In genomic region chr7:136946131-136946530, GRCm38 (mm10) we compare ENCODE assay signal across 14 mouse cellular contexts. TPM values are rescaled to one million over a fixed set of nuclear protein-coding genes. Genes with fewer than 3 reads are reported as not detected.
A peak's percentile ranks its signal among the peaks of the same experiment; 100 is the strongest.
DNase-seq lines count a peak whose midpoint lies in the region; ATAC-seq lines count a peak whose summit lies in the region.
"Had no signal": no experiment of that assay in that cellular context is flagged by ENCODE, and none has a peak within 500 bp of the region (broad histone marks: within the 10 kb centered on the region; RNA-seq: fewer than 3 reads in every experiment).

No protein-coding gene starts in this region.

- H3K9me3 ChIP-seq in embryonic facial prominence, embryonic 14.5 days (ENCODE audit: control insufficient read depth, low read length), result no peaks in the 10 kb centered on the region
- H3K9me3 ChIP-seq in embryonic facial prominence, embryonic 10.5 days, result no peaks in the 10 kb centered on the region
- no peaks in the 10 kb centered on the region for H3K9me3 ChIP-seq in heart, embryonic 16.5 days (replicated peaks; ENCODE audit: control insufficient read depth, low read length)
- H3K9me3 ChIP-seq in midbrain, embryonic 11.5 days (ENCODE audit: control insufficient read depth, low read length), result no peaks in the 10 kb centered on the region
- H3K9me3 ChIP-seq in midbrain, embryonic 15.5 days, result no peaks in the 10 kb centered on the region
- H3K9me3 ChIP-seq: hindbrain, embryonic 15.5 days; limb, embryonic 13.5 days; lung, embryonic 15.5 days; midbrain, embryonic 12.5 days had no signal

- no peak overlapping the region for H3K4me3 ChIP-seq in embryonic facial prominence, embryonic 14.5 days (ENCODE audit: low read depth, low read length)
- no peak overlapping the region for H3K4me3 ChIP-seq in embryonic facial prominence, embryonic 10.5 days
- H3K4me3 ChIP-seq in heart, embryonic 16.5 days (ENCODE audit: low read length), result no peak overlapping the region
- H3K4me3 ChIP-seq in midbrain, embryonic 11.5 days (ENCODE audit: low read depth, low read length), result no peak overlapping the region
- no peak overlapping the region for H3K4me3 ChIP-seq in midbrain, embryonic 15.5 days
- H3K4me3 ChIP-seq: hindbrain, embryonic 15.5 days; limb, embryonic 13.5 days; lung, embryonic 15.5 days; midbrain, embryonic 12.5 days had no signal

- ATAC-seq in embryonic facial prominence, embryonic 14.5 days (ENCODE audit: low read depth), result no peak; the same call in 1 of the 2 replicates
- no peak for ATAC-seq in heart, embryonic 16.5 days (replicated peaks; ENCODE audit: extremely low read depth, insufficient read depth, low FRiP score)
- no peak for ATAC-seq in midbrain, embryonic 11.5 days (ENCODE audit: low FRiP score)
- no peak for ATAC-seq in midbrain, embryonic 15.5 days (replicated peaks)
- no peak for ATAC-seq in activated CD4-positive, CD25-positive, alpha-beta regulatory T cell, adult 4 months

- H3K4me1 ChIP-seq in embryonic facial prominence, embryonic 14.5 days (ENCODE audit: control insufficient read depth, insufficient read depth, low read length), result peaks cover 10% of the 10 kb centered on the region
- peaks cover 19% of the 10 kb centered on the region for H3K4me1 ChIP-seq in embryonic facial prominence, embryonic 10.5 days
- H3K4me1 ChIP-seq in heart, embryonic 16.5 days (ENCODE audit: control insufficient read depth, insufficient read depth, low read length), result peaks cover 6% of the 10 kb centered on the region
- H3K4me1 ChIP-seq in midbrain, embryonic 11.5 days (ENCODE audit: control insufficient read depth, insufficient read depth, low read length), result peaks cover 5% of the 10 kb centered on the region
- no peaks in the 10 kb centered on the region for H3K4me1 ChIP-seq in midbrain, embryonic 15.5 days
- H3K4me1 ChIP-seq: hindbrain, embryonic 15.5 days; lung, embryonic 15.5 days had no signal

- peak; percentile 63 for DNase-seq in embryonic facial prominence, embryonic 14.5 days (ENCODE audit: low spot score)
- no peak for DNase-seq in embryonic facial prominence, embryonic 10.5 days (ENCODE audit: low spot score)
- no peak for DNase-seq in heart, adult 11 months
- DNase-seq in midbrain, embryonic 11.5 days (ENCODE audit: low spot score, missing footprints), result peak; percentile 28
- peak; percentile 31 to 38 for DNase-seq in heart, postnatal 14 days
- DNase-seq: kidney, adult 2 months; thymus, adult 18-20 months had no signal

- H3K9ac ChIP-seq in embryonic facial prominence, embryonic 14.5 days (ENCODE audit: low read depth, low read length), result no peak overlapping the region
- H3K9ac ChIP-seq in heart, embryonic 16.5 days (ENCODE audit: low read length), result no peak overlapping the region
- no peak overlapping the region for H3K9ac ChIP-seq in midbrain, embryonic 11.5 days (ENCODE audit: low read length)
- no peak overlapping the region for H3K9ac ChIP-seq in midbrain, embryonic 15.5 days
- H3K9ac ChIP-seq: hindbrain, embryonic 15.5 days; limb, embryonic 13.5 days; lung, embryonic 15.5 days; midbrain, embryonic 12.5 days had no signal

- no peaks in the 10 kb centered on the region for H3K27me3 ChIP-seq in embryonic facial prominence, embryonic 14.5 days (replicated peaks; ENCODE audit: control insufficient read depth, insufficient read depth, low read length)
- no peaks in the 10 kb centered on the region for H3K27me3 ChIP-seq in embryonic facial prominence, embryonic 10.5 days (replicated peaks; ENCODE audit: low read depth, poor library complexity, severe bottlenecking)
- no peaks in the 10 kb centered on the region for H3K27me3 ChIP-seq in heart, embryonic 16.5 days (ENCODE audit: control insufficient read depth, insufficient read depth, low read length)
- H3K27me3 ChIP-seq in midbrain, embryonic 11.5 days (ENCODE audit: control insufficient read depth, insufficient read depth, low read length), result no peaks in the 10 kb centered on the region
- 0 out of 2 replicates have a peak, but pooled peaks cover 3% of the 10 kb centered on the region for H3K27me3 ChIP-seq in midbrain, embryonic 15.5 days (replicated peaks)
- H3K27me3 ChIP-seq: hindbrain, embryonic 15.5 days; limb, embryonic 13.5 days had no signal

- no peak overlapping the region for H3K4me2 ChIP-seq in embryonic facial prominence, embryonic 14.5 days (ENCODE audit: low read depth, low read length)
- H3K4me2 ChIP-seq in heart, embryonic 16.5 days (ENCODE audit: low read depth, low read length), result peak overlapping the region; percentile 39
- H3K4me2 ChIP-seq in midbrain, embryonic 11.5 days, result no peak overlapping the region
- no peak overlapping the region for H3K4me2 ChIP-seq in midbrain, embryonic 15.5 days
- H3K4me2 ChIP-seq: hindbrain, embryonic 15.5 days; limb, embryonic 13.5 days; lung, embryonic 15.5 days; midbrain, embryonic 12.5 days had no signal

- H3K36me3 ChIP-seq in embryonic facial prominence, embryonic 14.5 days (ENCODE audit: control insufficient read depth, insufficient read depth, low read length), result no peaks in the 10 kb centered on the region
- H3K36me3 ChIP-seq in embryonic facial prominence, embryonic 10.5 days (replicated peaks), result no peaks in the 10 kb centered on the region
- no peaks in the 10 kb centered on the region for H3K36me3 ChIP-seq in heart, embryonic 16.5 days (ENCODE audit: control insufficient read depth, insufficient read depth)
- H3K36me3 ChIP-seq in midbrain, embryonic 11.5 days (ENCODE audit: control insufficient read depth, insufficient read depth, low read length), result no peaks in the 10 kb centered on the region
- H3K36me3 ChIP-seq in midbrain, embryonic 15.5 days (replicated peaks), result no peaks in the 10 kb centered on the region
- H3K36me3 ChIP-seq: hindbrain, embryonic 15.5 days; limb, embryonic 13.5 days; lung, embryonic 15.5 days; midbrain, embryonic 12.5 days had no signal

- H3K27ac ChIP-seq in embryonic facial prominence, embryonic 14.5 days (replicated peaks; ENCODE audit: low read depth, low read length), result no peak overlapping the region
- no peak overlapping the region for H3K27ac ChIP-seq in embryonic facial prominence, embryonic 10.5 days (replicated peaks)
- no peak overlapping the region for H3K27ac ChIP-seq in heart, embryonic 16.5 days (ENCODE audit: low read length)
- no peak overlapping the region for H3K27ac ChIP-seq in midbrain, embryonic 11.5 days (ENCODE audit: low read depth, low read length)
- no peak overlapping the region for H3K27ac ChIP-seq in midbrain, embryonic 15.5 days
- H3K27ac ChIP-seq: hindbrain, embryonic 15.5 days; limb, embryonic 13.5 days; lung, embryonic 15.5 days; midbrain, embryonic 12.5 days had no signal

- 57% methylated on average over 9 of the region's 9 CpGs for WGBS in embryonic facial prominence, embryonic 14.5 days
- 92% methylated on average over 9 of the region's 9 CpGs for WGBS in embryonic facial prominence, embryonic 10.5 days
- WGBS in heart, embryonic 16.5 days, result 45% methylated on average over 9 of the region's 9 CpGs
- WGBS in midbrain, embryonic 11.5 days, result 87% methylated on average over 9 of the region's 9 CpGs
- 86% methylated on average over 9 of the region's 9 CpGs for WGBS in midbrain, embryonic 15.5 days

- intact Hi-C loops in heart, postnatal 14 days (cut with DNase I), result loop anchor here (10.0 kb wide), 1 partner anchor 461 kb away; no protein-coding TSS in a partner anchor

RNA-seq across cellular contexts. Expression of gene Mgmt, which starts 51.7 kb away (rescaled TPM):
- polyA plus RNA-seq in embryonic facial prominence, embryonic 14.5 days (2014; fragmentation: Nextera tagmentation; extraction: Ambion mirVana), result 6.5 and 6.7 TPM in 2 replicates
- polyA plus RNA-seq in embryonic facial prominence, embryonic 10.5 days (2016; fragmentation: Nextera tagmentation; extraction: Ambion mirVana), result 5.4 and 5.8 TPM in 2 replicates
- polyA plus RNA-seq in heart, embryonic 16.5 days (2015; fragmentation: Nextera tagmentation; extraction: Ambion mirVana), result 7.7 TPM in 2 replicates
- 3.0 and 3.7 TPM in 2 replicates for polyA plus RNA-seq in midbrain, embryonic 11.5 days (2014; fragmentation: Nextera tagmentation; extraction: Ambion mirVana)
- polyA plus RNA-seq in midbrain, embryonic 15.5 days (2015; fragmentation: Nextera tagmentation; extraction: Ambion mirVana), result 1.2 and 1.5 TPM in 2 replicates
- total RNA-seq in heart, postnatal 14 days (2021), result 1 to 10 TPM; 3.4 to 3.6 TPM
- 1 to 10 TPM; 6.1 to 6.7 TPM for polyA plus RNA-seq in activated CD4-positive, CD25-positive, alpha-beta regulatory T cell, adult 4 months (2017; shearing (Covaris generic))

Comparison
In these comparisons a context has a peak if more than half of its experiments do, and no peak if none do; other contexts are left out.
1. DNase-seq: peak in embryonic facial prominence, embryonic 14.5 days (single experiment), midbrain, embryonic 11.5 days (single experiment) and heart, postnatal 14 days (2 of 2); none in embryonic facial prominence, embryonic 10.5 days (single experiment) and heart, adult 11 months (single experiment).